Mouse (Mus musculus): ENCODE data around the gene Wdr62.

The Wdr62 gene

GRCm38 (mm10) chr7:30279951-30280669 lies at the start of gene Wdr62, which contains the start of gene Thap8:
TSS of gene Wdr62 (minus strand) at chr7:30280419.
TSS of gene Thap8 (plus strand) at chr7:30280094.
- in situ Hi-C loops (cut with MboI, MseI), result no loop called here

- in situ Hi-C loops (cut with MboI, MseI), result loop anchor here (10.0 kb wide), 1 partner anchor 1934 kb away; the partner anchor contains the start of genes Med29 and Paf1
Observed at GRCm38 (mm10) chr7:30328379-30328778, 48.2 kb upstream of the Wdr62 start.

- in situ Hi-C loops (cut with MboI, MseI), result loop anchor here (10.0 kb wide), 1 partner anchor 1932 kb away; the partner anchor contains the start of genes Med29 and Paf1
Observed at GRCm38 (mm10) chr7:30327140-30327539, 46.9 kb upstream of the Wdr62 start.

GRCm38 (mm10) chr7:30326427-30326826 lies 46.2 kb upstream of the Wdr62 start:
- in situ Hi-C loops (cut with MboI, MseI), result loop anchor here (10.0 kb wide), 1 partner anchor 1932 kb away; the partner anchor contains the start of genes Med29 and Paf1

- in situ Hi-C loops (cut with MboI, MseI), result loop anchor here (10.0 kb wide), 1 partner anchor 1931 kb away; the partner anchor contains the start of genes Med29 and Paf1
Observed at GRCm38 (mm10) chr7:30325364-30325763, 45.1 kb upstream of the Wdr62 start.

GRCm38 (mm10) chr7:30324300-30324944 lies 44.2 kb upstream of the Wdr62 start:
- in situ Hi-C loops (cut with MboI, MseI), result loop anchor here (10.0 kb wide), 1 partner anchor 1930 kb away; the partner anchor contains the start of genes Med29 and Paf1

- in situ Hi-C loops (cut with MboI, MseI), result loop anchor here (10.0 kb wide), 1 partner anchor 1929 kb away; the partner anchor contains the start of genes Med29 and Paf1
Observed at GRCm38 (mm10) chr7:30323795-30324194, 43.6 kb upstream of the Wdr62 start, which contains the start of gene Sdhaf1. TSS of gene Sdhaf1 (minus strand) at chr7:30323895.

- in situ Hi-C loops (cut with MboI, MseI), result loop anchor here (10.0 kb wide), 1 partner anchor 1928 kb away; the partner anchor contains the start of genes Med29 and Paf1
Observed at GRCm38 (mm10) chr7:30322865-30323264, 42.6 kb upstream of the Wdr62 start.

GRCm38 (mm10) chr7:30322285-30322667 lies 42.1 kb upstream of the Wdr62 start:
- in situ Hi-C loops (cut with MboI, MseI), result loop anchor here (10.0 kb wide), 1 partner anchor 1927 kb away; the partner anchor contains the start of genes Med29 and Paf1

GRCm38 (mm10) chr7:30321539-30322284 lies 41.5 kb upstream of the Wdr62 start, which contains the start of gene E130208F15Rik:
TSS of gene E130208F15Rik (plus strand) at chr7:30321740.
- in situ Hi-C loops (cut with MboI, MseI), result loop anchor here (10.0 kb wide), 1 partner anchor 1927 kb away; the partner anchor contains the start of genes Med29 and Paf1

- in situ Hi-C loops (cut with MboI, MseI), result loop anchor here (10.0 kb wide), 1 partner anchor 1926 kb away; the partner anchor contains the start of genes Med29 and Paf1
Observed at GRCm38 (mm10) chr7:30320946-30321345, 40.7 kb upstream of the Wdr62 start.

- in situ Hi-C loops (cut with MboI, MseI), result no loop called here
Observed at GRCm38 (mm10) chr7:30318142-30318541, 37.9 kb upstream of the Wdr62 start.

GRCm38 (mm10) chr7:30315559-30316529 lies 35.6 kb upstream of the Wdr62 start:
- in situ Hi-C loops (cut with MboI, MseI), result no loop called here

- in situ Hi-C loops (cut with MboI, MseI), result no loop called here
Observed at GRCm38 (mm10) chr7:30314721-30315155, 34.5 kb upstream of the Wdr62 start, which contains the start of gene Syne4. TSS of gene Syne4 (plus strand) at chr7:30314807.

GRCm38 (mm10) chr7:30313666-30314320 lies 33.6 kb upstream of the Wdr62 start:
- in situ Hi-C loops (cut with MboI, MseI), result no loop called here

GRCm38 (mm10) chr7:30310136-30310535 lies 29.9 kb upstream of the Wdr62 start:
- in situ Hi-C loops (cut with MboI, MseI), result no loop called here

GRCm38 (mm10) chr7:30309395-30310129 lies 29.3 kb upstream of the Wdr62 start:
- in situ Hi-C loops (cut with MboI, MseI), result no loop called here

Data from T-helper 2 cell (primary cell).